Mouse (Mus musculus) forebrain, embryonic 16.5 days (tissue): ENCODE measurements around the gene Apba2. TPM values are rescaled to one million over a fixed set of nuclear protein-coding genes. Genes with fewer than 3 reads are reported as not detected.

ENCODE experiments used
- ATAC-seq: fragments of 200-750 bp; cut with Nextera tagmentation; 2 replicates; pipeline ENCODE4 v1.8.0; 2017; ENCODE audit warnings: mild to moderate bottlenecking, moderate library complexity
- H3K27ac ChIP-seq: fragments of 300-500 bp; sonication (generic); 2 replicates; pipeline ENCODE4 v1.5.1; 2014; ENCODE audit warnings: low read length, control low read depth
- H3K27me3 ChIP-seq: fragments of 300-500 bp; sonication (generic); replicated peaks from 2 replicates; pipeline ENCODE4 v1.6.1; 2014; ENCODE audit warnings: low read length; ENCODE audit not compliant: control insufficient read depth, insufficient read depth
- H3K36me3 ChIP-seq: fragments of 300-500 bp; sonication (generic); 2 replicates; pipeline ENCODE4 v1.6.1; 2014; ENCODE audit not compliant: control insufficient read depth, insufficient read depth
- H3K4me1 ChIP-seq: fragments of 300-500 bp; sonication (generic); replicated peaks from 2 replicates; pipeline ENCODE4 v1.6.1; 2014; ENCODE audit warnings: low read length; ENCODE audit not compliant: control insufficient read depth, insufficient read depth
- H3K4me2 ChIP-seq: fragments of 300-500 bp; sonication (generic); 2 replicates; pipeline ENCODE4 v1.6.1; 2014; ENCODE audit warnings: mild to moderate bottlenecking, low read length, control low read depth
- H3K4me3 ChIP-seq: fragments of 300-500 bp; sonication (generic); replicated peaks from 2 replicates; pipeline ENCODE4 v1.5.1; 2014; ENCODE audit warnings: mild to moderate bottlenecking, low read length, control low read depth
- H3K9ac ChIP-seq: fragments of 300-500 bp; sonication (generic); replicated peaks from 2 replicates; pipeline ENCODE4 v1.6.1; 2014; ENCODE audit warnings: low read depth, low read length, control low read depth
- H3K9me3 ChIP-seq: fragments of 300-500 bp; sonication (generic); 2 replicates; pipeline ENCODE4 v1.6.1; 2016; ENCODE audit warnings: low read length; ENCODE audit not compliant: control insufficient read depth
- WGBS: fragments of 180-500 bp; shearing (Covaris S2); extraction: QIAGEN DNeasy Blood & Tissue Kit; methylation state at CpG from one replicate; pipeline ENCODE4 v1.1.7; 2014; 5-methylcytosine and 5-hydroxymethylcytosine counted together
- polyA plus RNA-seq: library from polyadenylated mRNA; unstranded; fragments of >200 nt; fragmentation: Nextera tagmentation; extraction: Ambion mirVana; gene quantifications from 2 replicates; pipeline ENCODE4 v1.2.1, GENCODE M21; 2015

The Apba2 gene
- polyA plus RNA-seq, 1 experiment from 2014 or later, result 176 TPM

- no peaks in the 10 kb centered on the region for H3K9me3 ChIP-seq
- H3K4me2 ChIP-seq, result no peak overlapping the region
- H3K27me3 ChIP-seq, result no peaks in the 10 kb centered on the region
- no peak for ATAC-seq
- no peak overlapping the region for H3K9ac ChIP-seq
- WGBS, result 80% methylated on average over 6 of the region's 6 CpGs
- H3K4me1 ChIP-seq, result peaks cover 17% of the 10 kb centered on the region
- H3K27ac ChIP-seq, result no peak overlapping the region
- no peak overlapping the region for H3K4me3 ChIP-seq
- H3K36me3 ChIP-seq, result no peaks in the 10 kb centered on the region
These were observed 129.6 kb downstream of the Apba2 start for GRCm38 (mm10) chr7:64631131-64631530.

- H3K4me1 ChIP-seq, result peaks cover 17% of the 10 kb centered on the region
- H3K4me2 ChIP-seq, result no peak overlapping the region
- no peaks in the 10 kb centered on the region for H3K27me3 ChIP-seq
- WGBS, result 65% methylated on average over 6 of the region's 6 CpGs
- H3K9ac ChIP-seq, result no peak overlapping the region
- no peak overlapping the region for H3K27ac ChIP-seq
- no peaks in the 10 kb centered on the region for H3K36me3 ChIP-seq
- H3K9me3 ChIP-seq, result no peaks in the 10 kb centered on the region
- no peak for ATAC-seq
- H3K4me3 ChIP-seq, result no peak overlapping the region
These were observed 130.4 kb downstream of the Apba2 start for GRCm38 (mm10) chr7:64631781-64632351.

- Histone ChIP-seq H3K9ac (no peak overlapping the region), H3K36me3 (no peaks in the 10 kb centered on the region), H3K4me1 (peaks cover 12% of the 10 kb centered on the region), H3K27me3 (no peaks in the 10 kb centered on the region), H3K4me2 (no peak overlapping the region), H3K4me3 (no peak overlapping the region), H3K27ac (no peak overlapping the region), H3K9me3 (no peaks in the 10 kb centered on the region)
- 48% methylated on average over 4 of the region's 4 CpGs for WGBS
- no peak for ATAC-seq
These were observed 131.7 kb downstream of the Apba2 start for GRCm38 (mm10) chr7:64633182-64633581.

- Histone ChIP-seq H3K4me3 (no peak overlapping the region), H3K4me2 (no peak overlapping the region), H3K4me1 (peaks cover 12% of the 10 kb centered on the region), H3K27ac (no peak overlapping the region), H3K27me3 (no peaks in the 10 kb centered on the region), H3K36me3 (no peaks in the 10 kb centered on the region), H3K9ac (no peak overlapping the region), H3K9me3 (no peaks in the 10 kb centered on the region)
- WGBS, result 60% methylated on average over 5 of the region's 5 CpGs
- no peak for ATAC-seq
These were observed 132.4 kb downstream of the Apba2 start for GRCm38 (mm10) chr7:64633916-64634315.

GRCm38 (mm10) chr7:64634482-64634881, 133.0 kb downstream of the Apba2 start:
- Histone ChIP-seq H3K9me3 (no peaks in the 10 kb centered on the region), H3K9ac (no peak overlapping the region), H3K4me1 (peaks cover 12% of the 10 kb centered on the region), H3K4me2 (no peak overlapping the region), H3K27me3 (no peaks in the 10 kb centered on the region), H3K27ac (no peak overlapping the region), H3K36me3 (no peaks in the 10 kb centered on the region), H3K4me3 (no peak overlapping the region)
- ATAC-seq, result peak; percentile 47; the same call in 1 of the 2 replicates

GRCm38 (mm10) chr7:64638922-64639321, 137.4 kb downstream of the Apba2 start:
- H3K27me3 ChIP-seq, result no peaks in the 10 kb centered on the region
- no peak overlapping the region for H3K27ac ChIP-seq
- peaks cover 6% of the 10 kb centered on the region for H3K4me1 ChIP-seq
- H3K4me2 ChIP-seq, result no peak overlapping the region
- H3K36me3 ChIP-seq, result no peaks in the 10 kb centered on the region; the same call in 1 of the 2 replicates
- ATAC-seq, result no peak
- 61% methylated on average over 4 of the region's 4 CpGs for WGBS
- H3K9me3 ChIP-seq, result no peaks in the 10 kb centered on the region
- H3K4me3 ChIP-seq, result no peak overlapping the region
- no peak overlapping the region for H3K9ac ChIP-seq

GRCm38 (mm10) chr7:64640651-64641050, 139.1 kb downstream of the Apba2 start:
- H3K4me2 ChIP-seq, result no peak overlapping the region
- 88% methylated on average over 3 of the region's 3 CpGs for WGBS
- no peak for ATAC-seq

GRCm38 (mm10) chr7:64642903-64643302, 141.4 kb downstream of the Apba2 start:
- H3K4me2 ChIP-seq, result no peak overlapping the region
- no peak overlapping the region for H3K4me3 ChIP-seq
- no peaks in the 10 kb centered on the region for H3K27me3 ChIP-seq
- no peaks in the 10 kb centered on the region; the same call in 1 of the 2 replicates for H3K36me3 ChIP-seq
- 0 out of 2 replicates have a peak, but pooled peaks cover 2% of the 10 kb centered on the region for H3K4me1 ChIP-seq
- H3K9ac ChIP-seq, result no peak overlapping the region
- H3K9me3 ChIP-seq, result no peaks in the 10 kb centered on the region
- no peak overlapping the region for H3K27ac ChIP-seq
- ATAC-seq, result no peak
- WGBS, result 43% methylated on average over 1 of the region's 1 CpGs

More at GRCm38 (mm10) chr7:64640651-64641050, 139.1 kb downstream of the Apba2 start:
- Histone ChIP-seq H3K4me1 (no peaks in the 10 kb centered on the region), H3K9ac (no peak overlapping the region), H3K27me3 (no peaks in the 10 kb centered on the region), H3K27ac (no peak overlapping the region), H3K9me3 (no peaks in the 10 kb centered on the region), H3K36me3 (no peaks in the 10 kb centered on the region; the same call in 1 of the 2 replicates), H3K4me3 (no peak overlapping the region)

GRCm38 (mm10) chr7:64645458-64645857, 144.0 kb downstream of the Apba2 start:
- ATAC-seq, result no peak
- Histone ChIP-seq H3K4me2 (no peak overlapping the region), H3K4me1 (peaks cover 9% of the 10 kb centered on the region; the same call in 1 of the 2 replicates), H3K27me3 (no peaks in the 10 kb centered on the region), H3K36me3 (no peaks in the 10 kb centered on the region; the same call in 1 of the 2 replicates), H3K9ac (no peak overlapping the region), H3K27ac (no peak overlapping the region), H3K4me3 (no peak overlapping the region), H3K9me3 (no peaks in the 10 kb centered on the region)
- WGBS, result 65% methylated on average over 3 of the region's 3 CpGs

GRCm38 (mm10) chr7:64646046-64646445, 144.5 kb downstream of the Apba2 start:
- no peak for ATAC-seq
- WGBS, result 28% methylated on average over 6 of the region's 6 CpGs

More at GRCm38 (mm10) chr7:64646046-64646445, 144.5 kb downstream of the Apba2 start:
- Histone ChIP-seq H3K9ac (no peak overlapping the region), H3K4me1 (peaks cover 9% of the 10 kb centered on the region; the same call in 1 of the 2 replicates), H3K9me3 (no peaks in the 10 kb centered on the region), H3K4me3 (no peak overlapping the region), H3K27me3 (no peaks in the 10 kb centered on the region), H3K27ac (no peak overlapping the region), H3K36me3 (no peaks in the 10 kb centered on the region; the same call in 1 of the 2 replicates), H3K4me2 (no peak overlapping the region)
